Mouse (Mus musculus): ENCODE results near the gene Atp5b. TPM values are rescaled to one million over a fixed set of nuclear protein-coding genes. Genes with fewer than 3 reads are reported as not detected.
A peak's percentile ranks its signal among the peaks of the same experiment; 100 is the strongest.
"Not testable (repeated sequence)": the region's sequence is repeated elsewhere in the genome, so short reads cannot be mapped to it uniquely, and the experiment has no call there.

Atp5b gene
- polyA plus RNA-seq, 1 experiment from 2014 or later = 2,318 TPM

- ATAC-seq (no peak), DNase-seq (ENCODE audit: low spot score) (no peak)
- Histone ChIP-seq H3K4me3 (ENCODE audit: low read depth, low read length) (peak overlapping the region; percentile 95), H3K27ac (ENCODE audit: low read depth, low read length) (no peak overlapping the region), H3K4me1 (ENCODE audit: control insufficient read depth, insufficient read depth, low read length) (peaks cover 11% of the 10 kb centered on the region; the same call in 1 of the 2 replicates), H3K4me2 (ENCODE audit: low read length) (peak overlapping the region; percentile 64), H3K9ac (ENCODE audit: low read length) (peak overlapping the region; percentile 71), H3K36me3 (ENCODE audit: control insufficient read depth, insufficient read depth, low read length) (peaks cover 36% of the 10 kb centered on the region), H3K9me3 (replicated peaks; ENCODE audit: control insufficient read depth, low read length) (no peaks in the 10 kb centered on the region), H3K27me3 (replicated peaks; ENCODE audit: control insufficient read depth, insufficient read depth, low read length) (no peaks in the 10 kb centered on the region)
- 63% methylated on average over 6 of the region's 6 CpGs for WGBS
These were observed 1.1 kb upstream of the Atp5b start for GRCm38 (mm10) chr10:128081807-128082476.

GRCm38 (mm10) chr10:128082477-128082808 is 630 bp upstream of the Atp5b start:
- Histone ChIP-seq H3K4me3 (ENCODE audit: low read depth, low read length) (peak overlapping the region; percentile 95), H3K9me3 (replicated peaks; ENCODE audit: control insufficient read depth, low read length) (no peaks in the 10 kb centered on the region), H3K27ac (ENCODE audit: low read depth, low read length) (no peak overlapping the region), H3K4me1 (ENCODE audit: control insufficient read depth, insufficient read depth, low read length) (peaks cover 11% of the 10 kb centered on the region; the same call in 1 of the 2 replicates), H3K9ac (ENCODE audit: low read length) (peak overlapping the region; percentile 71), H3K4me2 (ENCODE audit: low read length) (peak overlapping the region; percentile 64), H3K27me3 (replicated peaks; ENCODE audit: control insufficient read depth, insufficient read depth, low read length) (no peaks in the 10 kb centered on the region), H3K36me3 (ENCODE audit: control insufficient read depth, insufficient read depth, low read length) (peaks cover 36% of the 10 kb centered on the region)
- DNase-seq (ENCODE audit: low spot score) (no peak), ATAC-seq (no peak)
- whole genome bisulfite sequencing = 22% methylated on average over 9 of the region's 9 CpGs

GRCm38 (mm10) chr10:128083688-128084087 is 615 bp downstream of the Atp5b start:
- ATAC-seq = no peak
- Histone ChIP-seq H3K9ac (ENCODE audit: low read length) (peak overlapping the region; percentile 98), H3K4me2 (ENCODE audit: low read length) (peak overlapping the region; percentile 78), H3K4me3 (ENCODE audit: low read depth, low read length) (peak overlapping the region; percentile 95), H3K4me1 (ENCODE audit: control insufficient read depth, insufficient read depth, low read length) (peaks cover 11% of the 10 kb centered on the region; the same call in 1 of the 2 replicates), H3K36me3 (ENCODE audit: control insufficient read depth, insufficient read depth, low read length) (peaks cover 44% of the 10 kb centered on the region), H3K27ac (ENCODE audit: low read depth, low read length) (peak overlapping the region; percentile 81), H3K9me3 (replicated peaks; ENCODE audit: control insufficient read depth, low read length) (no peaks in the 10 kb centered on the region), H3K27me3 (replicated peaks; ENCODE audit: control insufficient read depth, insufficient read depth, low read length) (no peaks in the 10 kb centered on the region)
- under 1% methylated on average over 22 of the region's 22 CpGs for WGBS
- DNase-seq (ENCODE audit: low spot score) = no peak

- ATAC-seq (no peak), DNase-seq (ENCODE audit: low spot score) (no peak)
- H3K4me1 ChIP-seq (ENCODE audit: control insufficient read depth, insufficient read depth, low read length) = peaks cover 11% of the 10 kb centered on the region; the same call in 1 of the 2 replicates
- H3K27me3 ChIP-seq (replicated peaks; ENCODE audit: control insufficient read depth, insufficient read depth, low read length) = no peaks in the 10 kb centered on the region
- no peak overlapping the region for H3K27ac ChIP-seq (ENCODE audit: low read depth, low read length)
- H3K36me3 ChIP-seq (ENCODE audit: control insufficient read depth, insufficient read depth, low read length) = peaks cover 49% of the 10 kb centered on the region
- H3K9ac ChIP-seq (ENCODE audit: low read length) = peak overlapping the region; percentile 98
- peak overlapping the region; percentile 95 for H3K4me3 ChIP-seq (ENCODE audit: low read depth, low read length)
- no peaks in the 10 kb centered on the region for H3K9me3 ChIP-seq (replicated peaks; ENCODE audit: control insufficient read depth, low read length)
- WGBS = 0% methylated on average over 3 of the region's 3 CpGs
- H3K4me2 ChIP-seq (ENCODE audit: low read length) = peak overlapping the region; percentile 78
These were observed 1.1 kb downstream of the Atp5b start for GRCm38 (mm10) chr10:128084160-128084559.

- DNase-seq (ENCODE audit: low spot score) (peak; percentile 35), ATAC-seq (no peak)
- H3K36me3 ChIP-seq (ENCODE audit: control insufficient read depth, insufficient read depth, low read length) = peaks cover 65% of the 10 kb centered on the region
- H3K4me3 ChIP-seq (ENCODE audit: low read depth, low read length) = no peak overlapping the region
- no peak overlapping the region for H3K9ac ChIP-seq (ENCODE audit: low read length)
- WGBS = 75% methylated on average over 6 of the region's 6 CpGs
- no peak overlapping the region for H3K27ac ChIP-seq (ENCODE audit: low read depth, low read length)
- H3K4me1 ChIP-seq (ENCODE audit: control insufficient read depth, insufficient read depth, low read length) = peaks cover 14% of the 10 kb centered on the region
- no peaks in the 10 kb centered on the region for H3K9me3 ChIP-seq (replicated peaks; ENCODE audit: control insufficient read depth, low read length)
- no peaks in the 10 kb centered on the region for H3K27me3 ChIP-seq (replicated peaks; ENCODE audit: control insufficient read depth, insufficient read depth, low read length)
- H3K4me2 ChIP-seq (ENCODE audit: low read length) = no peak overlapping the region
These were observed 3.3 kb downstream of the Atp5b start for GRCm38 (mm10) chr10:128086391-128086790.

- H3K4me2 ChIP-seq (ENCODE audit: low read length); H3K9ac ChIP-seq (ENCODE audit: low read length); DNase-seq (ENCODE audit: low spot score); H3K4me3 ChIP-seq (ENCODE audit: low read depth, low read length); ATAC-seq; H3K9me3 ChIP-seq (replicated peaks; ENCODE audit: control insufficient read depth, low read length); H3K27me3 ChIP-seq (replicated peaks; ENCODE audit: control insufficient read depth, insufficient read depth, low read length); H3K27ac ChIP-seq (ENCODE audit: low read depth, low read length): not testable (repeated sequence)
- peaks cover 65% of the 10 kb centered on the region for H3K36me3 ChIP-seq (ENCODE audit: control insufficient read depth, insufficient read depth, low read length)
- H3K4me1 ChIP-seq (ENCODE audit: control insufficient read depth, insufficient read depth, low read length) = peaks cover 19% of the 10 kb centered on the region
- WGBS = 82% methylated on average over 2 of the region's 2 CpGs
These were observed 4.1 kb downstream of the Atp5b start for GRCm38 (mm10) chr10:128087216-128087615.

DNA sequence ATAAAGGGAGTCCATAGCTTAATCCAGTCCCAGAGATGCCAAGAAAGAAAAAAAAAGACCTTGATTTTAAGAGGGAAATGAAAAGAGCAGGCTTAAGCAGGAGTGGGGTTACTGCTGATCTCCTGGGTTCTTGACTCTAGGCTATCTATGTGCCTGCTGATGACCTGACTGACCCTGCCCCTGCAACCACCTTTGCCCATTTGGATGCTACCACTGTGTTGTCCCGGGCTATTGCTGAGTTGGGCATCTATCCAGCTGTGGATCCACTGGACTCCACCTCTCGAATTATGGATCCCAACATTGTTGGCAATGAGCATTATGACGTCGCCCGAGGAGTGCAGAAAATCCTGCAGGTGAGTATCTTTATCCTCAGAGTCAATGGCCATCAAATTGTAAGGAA is 5.1 kb downstream of the Atp5b start:
- ATAC-seq = no peak
- 92% methylated on average over 5 of the region's 5 CpGs for WGBS

DNA sequence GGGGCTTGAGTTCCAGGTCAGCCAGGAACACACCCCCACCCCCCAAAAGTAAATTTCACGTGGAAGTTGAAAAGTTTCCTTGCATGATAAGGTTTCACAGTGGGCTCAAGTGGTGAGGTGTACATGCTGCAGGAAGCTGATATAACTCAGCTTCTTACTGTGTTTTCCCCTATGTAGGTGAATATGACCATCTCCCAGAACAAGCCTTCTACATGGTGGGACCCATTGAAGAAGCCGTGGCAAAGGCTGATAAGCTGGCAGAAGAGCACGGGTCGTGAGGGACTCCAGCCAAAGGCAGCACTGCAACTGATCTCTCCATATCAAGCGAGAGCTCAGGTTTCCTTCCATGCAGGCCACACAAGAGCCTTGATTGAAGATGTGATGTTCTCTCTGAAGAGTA is 6.8 kb downstream of the Atp5b start:
- Histone ChIP-seq H3K4me3 (ENCODE audit: low read depth, low read length) (no peak overlapping the region), H3K9ac (ENCODE audit: low read length) (no peak overlapping the region), H3K4me1 (ENCODE audit: control insufficient read depth, insufficient read depth, low read length) (peaks cover 27% of the 10 kb centered on the region), H3K27me3 (replicated peaks; ENCODE audit: control insufficient read depth, insufficient read depth, low read length) (no peaks in the 10 kb centered on the region), H3K27ac (ENCODE audit: low read depth, low read length) (no peak overlapping the region), H3K9me3 (replicated peaks; ENCODE audit: control insufficient read depth, low read length) (no peaks in the 10 kb centered on the region), H3K36me3 (ENCODE audit: control insufficient read depth, insufficient read depth, low read length) (peaks cover 60% of the 10 kb centered on the region), H3K4me2 (ENCODE audit: low read length) (no peak overlapping the region)
- 72% methylated on average over 5 of the region's 5 CpGs for WGBS
- ATAC-seq (no peak), DNase-seq (ENCODE audit: low spot score) (no peak)

More for the DNA sequence above, 5.1 kb downstream of the Atp5b start:
- peaks cover 65% of the 10 kb centered on the region for H3K36me3 ChIP-seq (ENCODE audit: control insufficient read depth, insufficient read depth, low read length)
- H3K4me3 ChIP-seq (ENCODE audit: low read depth, low read length) = no peak overlapping the region
- no peaks in the 10 kb centered on the region for H3K27me3 ChIP-seq (replicated peaks; ENCODE audit: control insufficient read depth, insufficient read depth, low read length)
- H3K9me3 ChIP-seq (replicated peaks; ENCODE audit: control insufficient read depth, low read length) = no peaks in the 10 kb centered on the region
- peaks cover 18% of the 10 kb centered on the region for H3K4me1 ChIP-seq (ENCODE audit: control insufficient read depth, insufficient read depth, low read length)
- H3K27ac ChIP-seq (ENCODE audit: low read depth, low read length) = no peak overlapping the region
- H3K9ac ChIP-seq (ENCODE audit: low read length) = no peak overlapping the region
- no peak for DNase-seq (ENCODE audit: low spot score)
- no peak overlapping the region for H3K4me2 ChIP-seq (ENCODE audit: low read length)

Measured in forebrain, embryonic 14.5 days (tissue).